Mouse (Mus musculus) heart, adult 2 months (tissue): Measurements from ENCODE around the gene Srsf12.

Source experiments
- CTCF ChIP-seq: fragments of 200-600 bp; IDR thresholded peaks from 2 replicates; pipeline ENCODE4 v1.8.1; 2022; ENCODE audit warnings: antibody characterized with exemption, mild to moderate bottlenecking, moderate library complexity
- EP300 ChIP-seq: fragments of 200-500 bp; IDR thresholded peaks from 2 replicates; pipeline ENCODE4 v1.6.1; 2011; ENCODE audit warnings: low read depth, low read length, control low read depth; ENCODE audit not compliant: insufficient read depth
- POLR2A ChIP-seq: fragments of 200-500 bp; IDR thresholded peaks from 2 replicates; pipeline ENCODE4 v1.6.1; 2011; ENCODE audit warnings: mild to moderate bottlenecking, low read depth, low read length, control low read depth; ENCODE audit not compliant: insufficient read depth

GRCm38 (mm10) chr4:33198117-33198516 lies 10.7 kb upstream of the Srsf12 start:
- TF ChIP-seq POLR2A (no peak), CTCF (no peak), EP300 (no peak)
